Mouse (Mus musculus) MEL (cell line): Measurements from ENCODE around the gene Ccsap. TPM values are rescaled to one million over a fixed set of nuclear protein-coding genes. Genes with fewer than 3 reads are reported as not detected.
A peak's percentile ranks its signal among the peaks of the same experiment; 100 is the strongest.

Experiments used
- DNase-seq: peaks from one replicate; pipeline ENCODE4 v3.0.0; 2011; ENCODE audit warnings: low read depth, low spot score
- H3K27ac ChIP-seq: 2 replicates; pipeline ENCODE4 v1.5.1; 2012; ENCODE audit warnings: low read depth, mild to moderate bottlenecking, control low read depth, low read length, moderate library complexity; ENCODE audit not compliant: control insufficient read depth
- H3K27me3 ChIP-seq, 2 experiments: fragments of 150-350 bp in 1 of 2; sonication (generic) in 1 of 2; 2 replicates each; pipeline ENCODE4 v1.6.1; 2012; ENCODE audit warnings: low read length in 2 of 2, mild to moderate bottlenecking in 2 of 2, improper control_type of control experiment in 1 of 2, moderate library complexity in 1 of 2; ENCODE audit not compliant: insufficient read depth in 2 of 2, control insufficient read depth in 1 of 2
- H3K36me3 ChIP-seq, 2 experiments: 2 replicates each; pipeline ENCODE4 v1.6.1; 2012 to 2014; ENCODE audit warnings: low read length in 2 of 2, improper control_type of control experiment in 1 of 2, inconsistent platforms in 1 of 2, mild to moderate bottlenecking in 1 of 2; ENCODE audit not compliant: insufficient read depth in 2 of 2, control insufficient read depth in 1 of 2
- H3K4me1 ChIP-seq, 2 experiments: fragments of 150-350 bp in 1 of 2; sonication (generic) in 1 of 2; 2 replicates each; pipeline ENCODE4 v1.6.1; 2012; ENCODE audit warnings: low read length in 2 of 2, improper control_type of control experiment in 1 of 2, mild to moderate bottlenecking in 1 of 2; ENCODE audit not compliant: insufficient read depth in 2 of 2, control insufficient read depth in 1 of 2
- H3K4me3 ChIP-seq, 2 experiments: fragments of 150-350 bp in 1 of 2; sonication (generic) in 1 of 2; 2 replicates each; pipeline ENCODE4 v1.5.1; 2012; ENCODE audit warnings: low read depth in 2 of 2, low read length in 2 of 2, mild to moderate bottlenecking in 2 of 2, moderate library complexity in 2 of 2, control low read depth in 1 of 2, improper control_type of control experiment in 1 of 2; ENCODE audit not compliant: control insufficient read depth in 1 of 2, insufficient read depth in 1 of 2
- H3K79me2 ChIP-seq: 2 replicates; pipeline ENCODE4 v1.6.1; 2012; ENCODE audit warnings: mild to moderate bottlenecking, low read length, moderate library complexity; ENCODE audit not compliant: control insufficient read depth, poor library complexity, insufficient read depth
- H3K9ac ChIP-seq: 2 replicates; pipeline ENCODE4 v1.6.1; 2012; ENCODE audit warnings: low read depth, mild to moderate bottlenecking, control low read depth, low read length, moderate library complexity; ENCODE audit not compliant: control insufficient read depth, poor library complexity, severe bottlenecking
- H3K9me3 ChIP-seq: fragments of 150-350 bp; sonication (generic); replicated peaks from 2 replicates; pipeline ENCODE4 v1.6.1; 2012; ENCODE audit warnings: mild to moderate bottlenecking, low read length, improper control_type of control experiment, moderate library complexity; ENCODE audit not compliant: insufficient read depth
- BHLHE40 ChIP-seq: IDR thresholded peaks from 2 replicates; pipeline ENCODE4 v1.6.1; 2012; ENCODE audit warnings: low read depth, mild to moderate bottlenecking, inconsistent platforms, low read length, improper control_type of control experiment, borderline replicate concordance
- CHD1 ChIP-seq: IDR thresholded peaks from 2 replicates; pipeline ENCODE4 v1.6.1; 2012; ENCODE audit warnings: low read depth, mild to moderate bottlenecking, inconsistent platforms, low read length, improper control_type of control experiment
- CHD2 ChIP-seq: IDR thresholded peaks from 2 replicates; pipeline ENCODE4 v1.6.1; 2011; ENCODE audit warnings: low read length, improper control_type of control experiment
- E2F4 ChIP-seq: IDR thresholded peaks from 2 replicates; pipeline ENCODE4 v1.6.1; 2011; ENCODE audit warnings: low read depth, low read length, improper control_type of control experiment, borderline replicate concordance
- ELF1 ChIP-seq: IDR thresholded peaks from 2 replicates; pipeline ENCODE4 v1.6.1; 2014; ENCODE audit warnings: low read depth, mild to moderate bottlenecking, inconsistent platforms, low read length, improper control_type of control experiment, moderate library complexity
- EP300 ChIP-seq, 2 experiments: IDR thresholded peaks; 2 replicates each; pipeline ENCODE4 v1.6.1; 2011; ENCODE audit warnings: improper control_type of control experiment in 2 of 2, low read length in 2 of 2, low read depth in 1 of 2, mild to moderate bottlenecking in 1 of 2
- ETS1 ChIP-seq: IDR thresholded peaks from 2 replicates; pipeline ENCODE4 v1.6.1; 2012; ENCODE audit warnings: low read depth, mild to moderate bottlenecking, inconsistent platforms, low read length, improper control_type of control experiment, moderate library complexity
- GABPA ChIP-seq: IDR thresholded peaks from 2 replicates; pipeline ENCODE4 v1.6.1; 2012; ENCODE audit warnings: low read depth, mild to moderate bottlenecking, inconsistent platforms, low read length, improper control_type of control experiment, moderate library complexity
- JUND ChIP-seq: IDR thresholded peaks from 2 replicates; pipeline ENCODE4 v1.6.1; 2011; ENCODE audit warnings: low read depth, mild to moderate bottlenecking, improper control_type of control experiment, low read length
- MAFK ChIP-seq: IDR thresholded peaks from 2 replicates; pipeline ENCODE4 v1.6.1; 2011; ENCODE audit warnings: low read depth, mild to moderate bottlenecking, low read length, improper control_type of control experiment, borderline replicate concordance
- MEF2A ChIP-seq: IDR thresholded peaks from 2 replicates; pipeline ENCODE4 v1.6.1; 2014; ENCODE audit warnings: low read depth, mild to moderate bottlenecking, inconsistent platforms, low read length, improper control_type of control experiment; ENCODE audit not compliant: poor library complexity, insufficient replicate concordance, severe bottlenecking; ENCODE audit errors: extremely low read depth
- MXI1 ChIP-seq: IDR thresholded peaks from 2 replicates; pipeline ENCODE4 v1.6.1; 2011; ENCODE audit warnings: mild to moderate bottlenecking, low read depth, low read length, improper control_type of control experiment
- MYB ChIP-seq: IDR thresholded peaks from 2 replicates; pipeline ENCODE4 v1.6.1; 2011; ENCODE audit warnings: mild to moderate bottlenecking, low read depth, low read length, improper control_type of control experiment
- MYC ChIP-seq: IDR thresholded peaks from 2 replicates; pipeline ENCODE4 v1.6.1; 2011; ENCODE audit warnings: low read depth, mild to moderate bottlenecking, low read length, improper control_type of control experiment, moderate library complexity
- POLR2A ChIP-seq, 2 experiments: IDR thresholded peaks; 2 replicates each; pipeline ENCODE4 v1.6.1; 2011 to 2012; ENCODE audit warnings: low read length in 2 of 2, mild to moderate bottlenecking in 2 of 2, control low read depth in 1 of 2, improper control_type of control experiment in 1 of 2, low read depth in 1 of 2, moderate library complexity in 1 of 2; ENCODE audit not compliant: control insufficient read depth in 1 of 2, insufficient read depth in 1 of 2, poor library complexity in 1 of 2
- POLR2AphosphoS2 ChIP-seq: IDR thresholded peaks from 2 replicates; pipeline ENCODE4 v1.6.1; 2011; ENCODE audit warnings: low read length, improper control_type of control experiment
- UBTF ChIP-seq: IDR thresholded peaks from 2 replicates; pipeline ENCODE4 v1.6.1; 2012; ENCODE audit warnings: low read depth, mild to moderate bottlenecking, inconsistent platforms, low read length, improper control_type of control experiment, moderate library complexity, borderline replicate concordance; ENCODE audit not compliant: insufficient read depth
- ZC3H11A ChIP-seq: IDR thresholded peaks from 2 replicates; pipeline ENCODE4 v1.6.1; 2012; ENCODE audit warnings: low read depth, mild to moderate bottlenecking, inconsistent platforms, low read length, improper control_type of control experiment
- polyA plus RNA-seq, 2 experiments: library from polyadenylated mRNA; stranded (reverse) in 1 of 2; unstranded in 1 of 2; fragments of >175 nt in 1 of 2; fragments of >200 nt in 1 of 2; gene quantifications; 2 replicates each; pipeline versions ENCODE4 v1.2.1 to v1.2.4; 2012; ENCODE audit warnings: low replicate concordance in 2 of 2, low read depth in 1 of 2; ENCODE audit not compliant: insufficient read length in 2 of 2, insufficient read depth in 1 of 2, missing spikeins in 1 of 2
- total RNA-seq: library from RNA; depleted of rRNA; stranded (reverse); fragments of 300-350 nt; gene quantifications from 2 replicates; pipeline ENCODE4 v1.2.3, GENCODE M21; 2012

Gene Ccsap
- total and polyA plus RNA-seq, 3 experiments = 6.7 to 12.1 TPM; not detected in 1

DNA sequence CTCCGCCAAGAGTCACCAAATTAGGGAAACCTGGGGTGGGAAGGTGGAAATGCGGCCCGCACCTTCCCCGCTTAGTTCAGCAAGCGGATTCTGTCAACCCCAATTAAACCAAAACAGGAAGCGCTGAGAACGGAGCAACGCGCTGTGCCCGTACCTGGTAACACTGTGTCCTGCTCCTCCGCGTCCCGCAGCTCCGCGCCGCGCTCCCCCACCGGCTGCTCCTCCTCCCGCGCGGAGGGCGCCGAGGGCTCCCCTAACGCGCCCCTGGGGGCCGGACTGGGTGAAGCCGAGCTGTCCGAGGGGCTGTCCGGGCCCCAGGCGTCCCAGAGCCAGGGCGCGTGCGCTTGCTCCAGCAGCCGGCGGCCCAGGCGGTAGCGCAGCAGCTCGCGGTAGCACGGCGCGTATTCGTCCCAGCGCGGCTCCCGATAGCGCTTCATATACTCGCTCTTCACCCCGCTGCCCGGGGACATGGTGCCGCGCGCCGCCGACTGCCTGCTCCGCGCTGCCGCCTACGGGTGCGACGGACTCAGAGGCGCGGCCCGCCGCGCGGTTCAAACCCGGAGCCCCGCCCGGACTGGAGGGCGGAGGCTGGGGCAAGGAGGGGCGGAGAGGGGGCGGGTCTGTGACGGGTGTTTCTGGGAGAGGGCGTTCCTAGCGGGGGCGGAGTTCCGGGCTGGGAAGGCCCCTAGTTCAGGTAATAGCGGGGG is 915 bp downstream of the Ccsap start (continued):
- peak; percentile 85; the same call in 1 of the 2 replicates for TF ChIP-seq UBTF
- TF ChIP-seq MAFK = no peak
- no peak; the same call in 1 of the 2 replicates for TF ChIP-seq ETS1
- TF ChIP-seq CHD1 = 0 out of 2 replicates have a peak, but pooled peaks have one; percentile 34
- no peak for TF ChIP-seq CHD2
- TF ChIP-seq MYC = no peak
- peak; percentile 70 to 85; a peak in 3 of 4 replicates for TF ChIP-seq POLR2A (IDR thresholded peaks at IDR 0.05; ENCODE audit: control insufficient read depth in 1 of 2, insufficient read depth in 1 of 2, low read depth in 1 of 2, low read length in 2 of 2, poor library complexity in 1 of 2)
- TF ChIP-seq MYB = no peak
- no peak for TF ChIP-seq BHLHE40
- no peak for TF ChIP-seq EP300 (IDR thresholded peaks at IDR 0.05; ENCODE audit: low read depth in 1 of 2, low read length in 2 of 2)
- no peak for TF ChIP-seq GABPA
- no peak for TF ChIP-seq JUND
- TF ChIP-seq MEF2A = no peak
- TF ChIP-seq ZC3H11A = no peak
- TF ChIP-seq ELF1 = 0 out of 2 replicates have a peak, but pooled peaks have one; percentile 54
- peak; percentile 53; the same call in 1 of the 2 replicates for TF ChIP-seq POLR2AphosphoS2
- TF ChIP-seq, all 39 proteins: peak for 14

- peak overlapping the region; percentile 83 to 94 for H3K4me3 ChIP-seq
- H3K79me2 ChIP-seq = peaks cover 44% of the 10 kb centered on the region
- H3K27ac ChIP-seq = peak overlapping the region; percentile 56
- TF ChIP-seq E2F4 (peak; percentile 74; the same call in 1 of the 2 replicates), MXI1 (peak; percentile 11; the same call in 1 of the 2 replicates), MAFK (no peak)
- H3K27me3 ChIP-seq = no peaks in the 10 kb centered on the region
- peak overlapping the region; percentile 86 for H3K9ac ChIP-seq
- peaks cover 8 to 29% of the 10 kb centered on the region in 2 experiments for H3K4me1 ChIP-seq
- H3K36me3 ChIP-seq = peaks cover 0 to 29% of the 10 kb centered on the region in 2 experiments; a peak in 2 of 4 replicates
- DNase-seq = no peak
- no peaks in the 10 kb centered on the region for H3K9me3 ChIP-seq
Observed at GRCm38 (mm10) chr8:123858574-123858940, 1.5 kb downstream of the Ccsap start.
